Mouse (Mus musculus) kidney, embryonic 16.5 days (tissue): ENCODE data around the gene Dio1. TPM values are rescaled to one million over a fixed set of nuclear protein-coding genes. Genes with fewer than 3 reads are reported as not detected.

Source experiments
- ATAC-seq: fragments of 200-750 bp; cut with Nextera tagmentation; 2 replicates; pipeline ENCODE4 v1.8.0; 2017; ENCODE audit warnings: moderate TSS enrichment; ENCODE audit not compliant: low FRiP score, low TSS enrichment
- H3K27ac ChIP-seq: fragments of 300-500 bp; sonication (generic); 2 replicates; pipeline ENCODE4 v1.5.1; 2014; ENCODE audit warnings: low read length
- H3K27me3 ChIP-seq: fragments of 300-500 bp; sonication (generic); 2 replicates; pipeline ENCODE4 v1.6.1; 2014; ENCODE audit warnings: low read length, control low read depth, mixed read lengths; ENCODE audit not compliant: insufficient read depth
- H3K36me3 ChIP-seq: fragments of 300-500 bp; sonication (generic); 2 replicates; pipeline ENCODE4 v1.6.1; 2014; ENCODE audit warnings: low read length, control low read depth, mixed read lengths; ENCODE audit not compliant: insufficient read depth
- H3K4me1 ChIP-seq: fragments of 300-500 bp; sonication (generic); 2 replicates; pipeline ENCODE4 v1.6.1; 2014; ENCODE audit warnings: low read length, control low read depth, mixed read lengths; ENCODE audit not compliant: insufficient read depth
- H3K4me2 ChIP-seq: fragments of 300-500 bp; sonication (generic); replicated peaks from 2 replicates; pipeline ENCODE4 v1.6.1; 2014; ENCODE audit warnings: low read depth, low read length
- H3K4me3 ChIP-seq: fragments of 300-500 bp; sonication (generic); 2 replicates; pipeline ENCODE4 v1.5.1; 2014; ENCODE audit warnings: mild to moderate bottlenecking, low read length
- H3K9ac ChIP-seq: fragments of 300-500 bp; sonication (generic); replicated peaks from 2 replicates; pipeline ENCODE4 v1.6.1; 2014; ENCODE audit warnings: low read length
- H3K9me3 ChIP-seq: fragments of 300-500 bp; sonication (generic); 2 replicates; pipeline ENCODE4 v1.6.1; 2016; ENCODE audit warnings: low read length, control low read depth
- WGBS: fragments of 180-500 bp; shearing (Covaris S2); extraction: QIAGEN DNeasy Blood & Tissue Kit; methylation state at CpG from one replicate; pipeline ENCODE4 v1.1.7; 2014; 5-methylcytosine and 5-hydroxymethylcytosine counted together
- polyA plus RNA-seq: library from polyadenylated mRNA; unstranded; fragments of >200 nt; fragmentation: Nextera tagmentation; extraction: Ambion mirVana; gene quantifications from 2 replicates; pipeline ENCODE4 v1.2.1, GENCODE M21; 2015

Gene Dio1
- polyA plus RNA-seq, 1 experiment from 2014 or later, result 0.47 TPM

GRCm38 (mm10) chr4:107341354-107341753 lies 34.4 kb upstream of the Dio1 start:
- no peaks in the 10 kb centered on the region; the same call in 1 of the 2 replicates for H3K36me3 ChIP-seq
- no peak overlapping the region for H3K4me2 ChIP-seq
- no peak overlapping the region for H3K4me3 ChIP-seq
- no peak overlapping the region for H3K9ac ChIP-seq
- 65% methylated on average over 5 of the region's 5 CpGs for WGBS
- H3K27ac ChIP-seq, result no peak overlapping the region
- no peak for ATAC-seq
- H3K9me3 ChIP-seq, result no peaks in the 10 kb centered on the region
- no peaks in the 10 kb centered on the region for H3K4me1 ChIP-seq
- no peaks in the 10 kb centered on the region for H3K27me3 ChIP-seq

- Histone ChIP-seq H3K4me1 (no peaks in the 10 kb centered on the region), H3K4me3 (no peak overlapping the region), H3K9me3 (no peaks in the 10 kb centered on the region), H3K36me3 (no peaks in the 10 kb centered on the region), H3K4me2 (no peak overlapping the region), H3K27me3 (no peaks in the 10 kb centered on the region), H3K27ac (no peak overlapping the region), H3K9ac (no peak overlapping the region)
- no peak for ATAC-seq
- WGBS, result 84% methylated on average over 5 of the region's 5 CpGs
These were observed 30.5 kb upstream of the Dio1 start for GRCm38 (mm10) chr4:107337455-107337854.

- no peak overlapping the region for H3K4me3 ChIP-seq
- H3K4me2 ChIP-seq, result no peak overlapping the region
- whole genome bisulfite sequencing, result 36% methylated on average over 8 of the region's 8 CpGs
- 0 out of 2 replicates have a peak overlapping the region, but pooled peaks have one; percentile 11 for H3K27ac ChIP-seq
- no peaks in the 10 kb centered on the region for H3K36me3 ChIP-seq
- no peak for ATAC-seq
- H3K4me1 ChIP-seq, result no peaks in the 10 kb centered on the region
- no peaks in the 10 kb centered on the region for H3K9me3 ChIP-seq
- no peaks in the 10 kb centered on the region for H3K27me3 ChIP-seq
- H3K9ac ChIP-seq, result no peak overlapping the region
These were observed 29.4 kb upstream of the Dio1 start for GRCm38 (mm10) chr4:107336356-107336755.

GRCm38 (mm10) chr4:107333514-107333913 lies 26.5 kb upstream of the Dio1 start:
- Histone ChIP-seq H3K4me1 (no peaks in the 10 kb centered on the region), H3K9ac (no peak overlapping the region), H3K9me3 (no peaks in the 10 kb centered on the region), H3K27me3 (no peaks in the 10 kb centered on the region), H3K4me2 (no peak overlapping the region), H3K4me3 (no peak overlapping the region), H3K36me3 (no peaks in the 10 kb centered on the region), H3K27ac (no peak overlapping the region)
- 89% methylated on average over 4 of the region's 4 CpGs for WGBS
- ATAC-seq, result no peak

- Histone ChIP-seq H3K4me2 (no peak overlapping the region), H3K27me3 (no peaks in the 10 kb centered on the region), H3K4me3 (no peak overlapping the region), H3K36me3 (0 out of 2 replicates have a peak, but pooled peaks cover 7% of the 10 kb centered on the region), H3K27ac (no peak overlapping the region), H3K9ac (no peak overlapping the region), H3K4me1 (no peaks in the 10 kb centered on the region), H3K9me3 (no peaks in the 10 kb centered on the region)
- no peak for ATAC-seq
- 96% methylated on average over 8 of the region's 8 CpGs for WGBS
These were observed 21.6 kb upstream of the Dio1 start for GRCm38 (mm10) chr4:107328530-107328929.

- Histone ChIP-seq H3K36me3 (peaks cover 14% of the 10 kb centered on the region; the same call in 1 of the 2 replicates), H3K4me1 (no peaks in the 10 kb centered on the region), H3K9ac (no peak overlapping the region), H3K4me3 (no peak overlapping the region), H3K27me3 (no peaks in the 10 kb centered on the region), H3K9me3 (no peaks in the 10 kb centered on the region), H3K4me2 (no peak overlapping the region), H3K27ac (no peak overlapping the region)
- ATAC-seq, result no peak
- 93% methylated on average over 2 of the region's 2 CpGs for WGBS
These were observed 16.1 kb upstream of the Dio1 start for GRCm38 (mm10) chr4:107323113-107323512.

- no peaks in the 10 kb centered on the region for H3K9me3 ChIP-seq
- H3K9ac ChIP-seq, result no peak overlapping the region
- no peak overlapping the region for H3K27ac ChIP-seq
- H3K4me2 ChIP-seq, result no peak overlapping the region
- no peaks in the 10 kb centered on the region for H3K27me3 ChIP-seq
- H3K4me3 ChIP-seq, result no peak overlapping the region
- 52% methylated on average over 2 of the region's 2 CpGs for WGBS
- peak; percentile 69; the same call in 1 of the 2 replicates for ATAC-seq
- H3K36me3 ChIP-seq, result peaks cover 24% of the 10 kb centered on the region
- H3K4me1 ChIP-seq, result no peaks in the 10 kb centered on the region
These were observed 14.1 kb upstream of the Dio1 start for GRCm38 (mm10) chr4:107321041-107321440.

- Histone ChIP-seq H3K27ac (no peak overlapping the region), H3K36me3 (peaks cover 18% of the 10 kb centered on the region), H3K4me2 (no peak overlapping the region), H3K4me1 (peaks cover 10% of the 10 kb centered on the region; the same call in 1 of the 2 replicates), H3K27me3 (no peaks in the 10 kb centered on the region), H3K4me3 (no peak overlapping the region), H3K9me3 (no peaks in the 10 kb centered on the region), H3K9ac (no peak overlapping the region)
- ATAC-seq, result no peak
- WGBS, result 70% methylated on average over 8 of the region's 8 CpGs
These were observed 11.7 kb upstream of the Dio1 start for GRCm38 (mm10) chr4:107318646-107319045.

- WGBS, result 8% methylated on average over 7 of the region's 7 CpGs
- Histone ChIP-seq H3K36me3 (peaks cover 10% of the 10 kb centered on the region), H3K27me3 (no peaks in the 10 kb centered on the region), H3K9ac (peak overlapping the region; percentile 69), H3K27ac (no peak overlapping the region), H3K4me1 (peaks cover 13% of the 10 kb centered on the region; the same call in 1 of the 2 replicates), H3K4me3 (peak overlapping the region; percentile 72), H3K4me2 (peak overlapping the region; percentile 81), H3K9me3 (no peaks in the 10 kb centered on the region)
- no peak for ATAC-seq
These were observed 7.5 kb upstream of the Dio1 start for GRCm38 (mm10) chr4:107314479-107314805.

GRCm38 (mm10) chr4:107313690-107314478 lies 6.9 kb upstream of the Dio1 start, which contains the start of gene Yipf1:
Yipf1 (plus strand) TSS chr4:107314363.
- peak; percentile 94 for ATAC-seq
- H3K9ac ChIP-seq, result peak within 1 kb of the TSS; percentile 69
- H3K27ac ChIP-seq, result peak within 1 kb of the TSS; percentile 6
- under 1% methylated on average over 29 of the region's 29 CpGs for WGBS
- peak within 1 kb of the TSS; percentile 72 for H3K4me3 ChIP-seq
- peaks cover 13% of the 10 kb centered on the region; the same call in 1 of the 2 replicates for H3K4me1 ChIP-seq
- no peaks in the 10 kb centered on the region for H3K9me3 ChIP-seq
- H3K4me2 ChIP-seq, result peak within 1 kb of the TSS; percentile 81
- no peaks in the 10 kb centered on the region for H3K27me3 ChIP-seq
- H3K36me3 ChIP-seq, result peaks cover 10% of the 10 kb centered on the region
